Mouse (Mus musculus) MEL (cell line): ENCODE measurements around the gene Ppp6r2. TPM values are rescaled to one million over a fixed set of nuclear protein-coding genes. Genes with fewer than 3 reads are reported as not detected.
A peak's percentile ranks its signal among the peaks of the same experiment; 100 is the strongest.

ENCODE experiments used
- DNase-seq: peaks from one replicate; pipeline ENCODE4 v3.0.0; 2011; ENCODE audit warnings: low read depth, low spot score
- H3K27ac ChIP-seq: 2 replicates; pipeline ENCODE4 v1.5.1; 2012; ENCODE audit warnings: low read depth, mild to moderate bottlenecking, control low read depth, low read length, moderate library complexity; ENCODE audit not compliant: control insufficient read depth
- H3K27me3 ChIP-seq, 2 experiments: fragments of 150-350 bp in 1 of 2; sonication (generic) in 1 of 2; 2 replicates each; pipeline ENCODE4 v1.6.1; 2012; ENCODE audit warnings: low read length in 2 of 2, mild to moderate bottlenecking in 2 of 2, improper control_type of control experiment in 1 of 2, moderate library complexity in 1 of 2; ENCODE audit not compliant: insufficient read depth in 2 of 2, control insufficient read depth in 1 of 2
- H3K36me3 ChIP-seq, 2 experiments: 2 replicates each; pipeline ENCODE4 v1.6.1; 2012 to 2014; ENCODE audit warnings: low read length in 2 of 2, improper control_type of control experiment in 1 of 2, inconsistent platforms in 1 of 2, mild to moderate bottlenecking in 1 of 2; ENCODE audit not compliant: insufficient read depth in 2 of 2, control insufficient read depth in 1 of 2
- H3K4me1 ChIP-seq, 2 experiments: fragments of 150-350 bp in 1 of 2; sonication (generic) in 1 of 2; 2 replicates each; pipeline ENCODE4 v1.6.1; 2012; ENCODE audit warnings: low read length in 2 of 2, improper control_type of control experiment in 1 of 2, mild to moderate bottlenecking in 1 of 2; ENCODE audit not compliant: insufficient read depth in 2 of 2, control insufficient read depth in 1 of 2
- H3K4me3 ChIP-seq, 2 experiments: fragments of 150-350 bp in 1 of 2; sonication (generic) in 1 of 2; 2 replicates each; pipeline ENCODE4 v1.5.1; 2012; ENCODE audit warnings: low read depth in 2 of 2, low read length in 2 of 2, mild to moderate bottlenecking in 2 of 2, moderate library complexity in 2 of 2, control low read depth in 1 of 2, improper control_type of control experiment in 1 of 2; ENCODE audit not compliant: control insufficient read depth in 1 of 2, insufficient read depth in 1 of 2
- H3K79me2 ChIP-seq: 2 replicates; pipeline ENCODE4 v1.6.1; 2012; ENCODE audit warnings: mild to moderate bottlenecking, low read length, moderate library complexity; ENCODE audit not compliant: control insufficient read depth, poor library complexity, insufficient read depth
- H3K9ac ChIP-seq: 2 replicates; pipeline ENCODE4 v1.6.1; 2012; ENCODE audit warnings: low read depth, mild to moderate bottlenecking, control low read depth, low read length, moderate library complexity; ENCODE audit not compliant: control insufficient read depth, poor library complexity, severe bottlenecking
- H3K9me3 ChIP-seq: fragments of 150-350 bp; sonication (generic); replicated peaks from 2 replicates; pipeline ENCODE4 v1.6.1; 2012; ENCODE audit warnings: mild to moderate bottlenecking, low read length, improper control_type of control experiment, moderate library complexity; ENCODE audit not compliant: insufficient read depth
- EP300 ChIP-seq, 2 experiments: IDR thresholded peaks; 2 replicates each; pipeline ENCODE4 v1.6.1; 2011; ENCODE audit warnings: improper control_type of control experiment in 2 of 2, low read length in 2 of 2, low read depth in 1 of 2, mild to moderate bottlenecking in 1 of 2
- ETS1 ChIP-seq: IDR thresholded peaks from 2 replicates; pipeline ENCODE4 v1.6.1; 2012; ENCODE audit warnings: low read depth, mild to moderate bottlenecking, inconsistent platforms, low read length, improper control_type of control experiment, moderate library complexity
- GATA1 ChIP-seq: IDR thresholded peaks from 2 replicates; pipeline ENCODE4 v1.6.1; 2011; ENCODE audit warnings: low read depth, low read length, improper control_type of control experiment
- HCFC1 ChIP-seq: IDR thresholded peaks from 2 replicates; pipeline ENCODE4 v1.6.1; 2012; ENCODE audit warnings: low read depth, mild to moderate bottlenecking, inconsistent platforms, low read length, improper control_type of control experiment, moderate library complexity
- KAT2A ChIP-seq: conservative IDR thresholded peaks from 2 replicates; pipeline ENCODE4 v1.6.1; 2012; ENCODE audit warnings: low read depth, low read length, improper control_type of control experiment, inconsistent platforms
- MAFK ChIP-seq: IDR thresholded peaks from 2 replicates; pipeline ENCODE4 v1.6.1; 2011; ENCODE audit warnings: low read depth, mild to moderate bottlenecking, low read length, improper control_type of control experiment, borderline replicate concordance
- MAX ChIP-seq: IDR thresholded peaks from 2 replicates; pipeline ENCODE4 v1.6.1; 2011; ENCODE audit warnings: low read length, improper control_type of control experiment
- MEF2A ChIP-seq: IDR thresholded peaks from 2 replicates; pipeline ENCODE4 v1.6.1; 2014; ENCODE audit warnings: low read depth, mild to moderate bottlenecking, inconsistent platforms, low read length, improper control_type of control experiment; ENCODE audit not compliant: poor library complexity, insufficient replicate concordance, severe bottlenecking; ENCODE audit errors: extremely low read depth
- MXI1 ChIP-seq: IDR thresholded peaks from 2 replicates; pipeline ENCODE4 v1.6.1; 2011; ENCODE audit warnings: mild to moderate bottlenecking, low read depth, low read length, improper control_type of control experiment
- MYC ChIP-seq: IDR thresholded peaks from 2 replicates; pipeline ENCODE4 v1.6.1; 2011; ENCODE audit warnings: low read depth, mild to moderate bottlenecking, low read length, improper control_type of control experiment, moderate library complexity
- NELFE ChIP-seq: IDR thresholded peaks from 2 replicates; pipeline ENCODE4 v1.6.1; 2011; ENCODE audit warnings: low read depth, low read length, improper control_type of control experiment
- POLR2A ChIP-seq, 2 experiments: IDR thresholded peaks; 2 replicates each; pipeline ENCODE4 v1.6.1; 2011 to 2012; ENCODE audit warnings: low read length in 2 of 2, mild to moderate bottlenecking in 2 of 2, control low read depth in 1 of 2, improper control_type of control experiment in 1 of 2, low read depth in 1 of 2, moderate library complexity in 1 of 2; ENCODE audit not compliant: control insufficient read depth in 1 of 2, insufficient read depth in 1 of 2, poor library complexity in 1 of 2
- POLR2AphosphoS2 ChIP-seq: IDR thresholded peaks from 2 replicates; pipeline ENCODE4 v1.6.1; 2011; ENCODE audit warnings: low read length, improper control_type of control experiment
- POLR2AphosphoS5 ChIP-seq: IDR thresholded peaks from 2 replicates; pipeline ENCODE4 v1.6.1; 2012; ENCODE audit warnings: low read depth, borderline replicate concordance, mild to moderate bottlenecking, inconsistent platforms, low read length, moderate library complexity, mixed read lengths
- RCOR1 ChIP-seq: IDR thresholded peaks from 2 replicates; pipeline ENCODE4 v1.6.1; 2012; ENCODE audit warnings: low read depth, mild to moderate bottlenecking, inconsistent platforms, low read length, improper control_type of control experiment
- SIN3A ChIP-seq: IDR thresholded peaks from 2 replicates; pipeline ENCODE4 v1.6.1; 2012; ENCODE audit warnings: low read length, improper control_type of control experiment, inconsistent platforms
- TBP ChIP-seq: IDR thresholded peaks from 2 replicates; pipeline ENCODE4 v1.8.0; 2011; ENCODE audit warnings: low read depth, low read length, improper control_type of control experiment
- TCF12 ChIP-seq: IDR thresholded peaks from 2 replicates; pipeline ENCODE4 v1.6.1; 2014; ENCODE audit warnings: low read depth, mild to moderate bottlenecking, inconsistent platforms, low read length, improper control_type of control experiment, moderate library complexity
- USF1 ChIP-seq: IDR thresholded peaks from 2 replicates; pipeline ENCODE4 v1.6.1; 2014; ENCODE audit warnings: low read depth, mild to moderate bottlenecking, inconsistent platforms, low read length, improper control_type of control experiment, moderate library complexity
- USF2 ChIP-seq, 2 experiments: IDR thresholded peaks; 2 replicates each; pipeline ENCODE4 v1.6.1; 2011 to 2012; ENCODE audit warnings: improper control_type of control experiment in 2 of 2, low read length in 2 of 2, borderline replicate concordance in 1 of 2, inconsistent platforms in 1 of 2, low read depth in 1 of 2, mild to moderate bottlenecking in 1 of 2; ENCODE audit not compliant: insufficient read depth in 1 of 2
- ZNF384 ChIP-seq: IDR thresholded peaks from 2 replicates; pipeline ENCODE4 v1.6.1; 2012; ENCODE audit warnings: low read depth, mild to moderate bottlenecking, inconsistent platforms, low read length, improper control_type of control experiment
- polyA plus RNA-seq, 2 experiments: library from polyadenylated mRNA; stranded (reverse) in 1 of 2; unstranded in 1 of 2; fragments of >175 nt in 1 of 2; fragments of >200 nt in 1 of 2; gene quantifications; 2 replicates each; pipeline versions ENCODE4 v1.2.1 to v1.2.4; 2012; ENCODE audit warnings: low replicate concordance in 2 of 2, low read depth in 1 of 2; ENCODE audit not compliant: insufficient read length in 2 of 2, insufficient read depth in 1 of 2, missing spikeins in 1 of 2
- total RNA-seq: library from RNA; depleted of rRNA; stranded (reverse); fragments of 300-350 nt; gene quantifications from 2 replicates; pipeline ENCODE4 v1.2.3, GENCODE M21; 2012

Ppp6r2 gene
- total and polyA plus RNA-seq, 3 experiments = 15.5 to 23.2 TPM; not detected in 1

- Histone ChIP-seq H3K27ac (peak overlapping the region; percentile 91), H3K27me3 (no peaks in the 10 kb centered on the region), H3K9ac (peak overlapping the region; percentile 59), H3K4me1 (peaks cover 4 to 14% of the 10 kb centered on the region in 2 experiments; a peak in 3 of 4 replicates), H3K36me3 (peaks cover 0 to 14% of the 10 kb centered on the region in 2 experiments), H3K9me3 (no peaks in the 10 kb centered on the region), H3K4me3 (peak overlapping the region; percentile 56 to 98), H3K79me2 (peaks cover 16% of the 10 kb centered on the region)
- peak; percentile 88 for DNase-seq
- peak; percentile 94 for TF ChIP-seq MYC
- peak; percentile 79 for TF ChIP-seq MAX
- peak in 1 of 2 experiments; percentile 56; a peak in 2 of 4 replicates for TF ChIP-seq POLR2A (IDR thresholded peaks at IDR 0.05; ENCODE audit: control insufficient read depth in 1 of 2, insufficient read depth in 1 of 2, low read depth in 1 of 2, low read length in 2 of 2, poor library complexity in 1 of 2)
- TF ChIP-seq TBP = peak; percentile 84
- TF ChIP-seq MXI1 = peak; percentile 83
- TF ChIP-seq RCOR1 = peak; percentile 49; the same call in 1 of the 2 replicates
- TF ChIP-seq EP300 (IDR thresholded peaks at IDR 0.05; ENCODE audit: low read depth in 1 of 2, low read length in 2 of 2) = peak; percentile 57 to 60; a peak in 3 of 4 replicates
- peak; percentile 54; the same call in 1 of the 2 replicates for TF ChIP-seq NELFE
- TF ChIP-seq HCFC1 = peak; percentile 69; the same call in 1 of the 2 replicates
- TF ChIP-seq USF1 = no peak
- TF ChIP-seq SIN3A = peak; percentile 92
- TF ChIP-seq MEF2A = no peak
- peak; percentile 95 for TF ChIP-seq ETS1
- no peak for TF ChIP-seq USF2 (IDR thresholded peaks at IDR 0.05; ENCODE audit: borderline replicate concordance in 1 of 2, insufficient read depth in 1 of 2, low read depth in 1 of 2, low read length in 2 of 2)
- peak; percentile 70 for TF ChIP-seq TCF12
- TF ChIP-seq GATA1 = peak; percentile 94
- peak; percentile 38; the same call in 1 of the 2 replicates for TF ChIP-seq MAFK
- TF ChIP-seq POLR2AphosphoS5 = no peak
- 0 out of 2 replicates have a peak, but pooled peaks have one; percentile 37 for TF ChIP-seq ZNF384
- peak; percentile 50; the same call in 1 of the 2 replicates for TF ChIP-seq POLR2AphosphoS2
- no peak for TF ChIP-seq KAT2A
Observed at GRCm38 (mm10) chr15:89321264-89321663, 109.9 kb downstream of the Ppp6r2 start.
